Mouse (Mus musculus) lung, embryonic 15.5 days (tissue): ENCODE data around the gene Mrpl23. TPM values are rescaled to one million over a fixed set of nuclear protein-coding genes. Genes with fewer than 3 reads are reported as not detected.

ENCODE experiments used
- ATAC-seq: fragments of 200-750 bp; cut with Nextera tagmentation; 2 replicates; pipeline ENCODE4 v1.8.0; 2017; ENCODE audit warnings: moderate number of reproducible peaks, borderline replicate concordance; ENCODE audit not compliant: low FRiP score, low TSS enrichment; ENCODE audit errors: extremely low read depth
- H3K27ac ChIP-seq: fragments of 300-500 bp; sonication (generic); 2 replicates; pipeline ENCODE4 v1.5.1; 2015; ENCODE audit warnings: moderate library complexity, mild to moderate bottlenecking, inconsistent platforms
- H3K27me3 ChIP-seq: fragments of 300-500 bp; sonication (generic); 2 replicates; pipeline ENCODE4 v1.6.1; 2015; ENCODE audit warnings: inconsistent platforms
- H3K36me3 ChIP-seq: fragments of 300-500 bp; sonication (generic); 2 replicates; pipeline ENCODE4 v1.6.1; 2015; ENCODE audit warnings: inconsistent platforms
- H3K4me1 ChIP-seq: fragments of 300-500 bp; sonication (generic); 2 replicates; pipeline ENCODE4 v1.6.1; 2015; ENCODE audit warnings: inconsistent platforms
- H3K4me2 ChIP-seq: fragments of 300-500 bp; sonication (generic); 2 replicates; pipeline ENCODE4 v1.6.1; 2015; ENCODE audit warnings: inconsistent platforms, mild to moderate bottlenecking, moderate library complexity
- H3K4me3 ChIP-seq: fragments of 300-500 bp; sonication (generic); 2 replicates; pipeline ENCODE4 v1.5.1; 2015; ENCODE audit warnings: mild to moderate bottlenecking, inconsistent platforms
- H3K9ac ChIP-seq: fragments of 300-500 bp; sonication (generic); 2 replicates; pipeline ENCODE4 v1.6.1; 2015; ENCODE audit warnings: inconsistent platforms
- H3K9me3 ChIP-seq: fragments of 300-500 bp; sonication (generic); 2 replicates; pipeline ENCODE4 v1.6.1; 2016; ENCODE audit warnings: inconsistent platforms
- WGBS: fragments of 180-500 bp; shearing (Covaris S2); methylation state at CpG from one replicate; pipeline ENCODE4 v1.1.7; 2015; 5-methylcytosine and 5-hydroxymethylcytosine counted together
- polyA plus RNA-seq: library from polyadenylated mRNA; unstranded; fragments of >200 nt; fragmentation: Nextera tagmentation; extraction: Ambion mirVana; gene quantifications from 2 replicates; pipeline ENCODE4 v1.2.1, GENCODE M21; 2015

The Mrpl23 gene
- polyA plus RNA-seq, 1 experiment from 2014 or later: 22.8 TPM

- H3K27ac ChIP-seq: peak overlapping the region; percentile 86
- 33% methylated on average over 8 of the region's 8 CpGs for WGBS
- H3K36me3 ChIP-seq: peaks cover 7% of the 10 kb centered on the region; the same call in 1 of the 2 replicates
- no peak overlapping the region for H3K4me2 ChIP-seq
- H3K9ac ChIP-seq: no peak overlapping the region
- no peaks in the 10 kb centered on the region for H3K9me3 ChIP-seq
- ATAC-seq: no peak
- H3K27me3 ChIP-seq: no peaks in the 10 kb centered on the region
- H3K4me1 ChIP-seq: peaks cover 60% of the 10 kb centered on the region
- no peak overlapping the region for H3K4me3 ChIP-seq
Observed at GRCm38 (mm10) chr7:142539828-142540227, 7.3 kb downstream of the Mrpl23 start.

- Histone ChIP-seq H3K36me3 (peaks cover 4% of the 10 kb centered on the region; the same call in 1 of the 2 replicates), H3K4me3 (no peak overlapping the region), H3K27ac (peak overlapping the region; percentile 26), H3K9ac (no peak overlapping the region), H3K27me3 (no peaks in the 10 kb centered on the region), H3K4me1 (peaks cover 53% of the 10 kb centered on the region), H3K9me3 (no peaks in the 10 kb centered on the region), H3K4me2 (peak overlapping the region; percentile 9; the same call in 1 of the 2 replicates)
- ATAC-seq: peak; percentile 39; the same call in 1 of the 2 replicates
- WGBS: 11% methylated on average over 11 of the region's 11 CpGs
Observed at GRCm38 (mm10) chr7:142542771-142543303, 10.4 kb downstream of the Mrpl23 start.

- no peak for ATAC-seq
- WGBS: 80% methylated on average over 7 of the region's 7 CpGs
Observed at GRCm38 (mm10) chr7:142545967-142546366, 13.5 kb downstream of the Mrpl23 start.

GRCm38 (mm10) chr7:142547874-142548273, 15.4 kb downstream of the Mrpl23 start:
- Histone ChIP-seq H3K4me3 (no peak overlapping the region), H3K27ac (peak overlapping the region; percentile 34; the same call in 1 of the 2 replicates), H3K9ac (no peak overlapping the region), H3K27me3 (no peaks in the 10 kb centered on the region), H3K36me3 (no peaks in the 10 kb centered on the region), H3K4me1 (peaks cover 33% of the 10 kb centered on the region), H3K9me3 (no peaks in the 10 kb centered on the region), H3K4me2 (no peak overlapping the region)
- WGBS: 24% methylated on average over 2 of the region's 2 CpGs
- ATAC-seq: no peak

More at GRCm38 (mm10) chr7:142545967-142546366, 13.5 kb downstream of the Mrpl23 start:
- Histone ChIP-seq H3K27me3 (no peaks in the 10 kb centered on the region), H3K4me2 (no peak overlapping the region), H3K4me3 (no peak overlapping the region), H3K27ac (no peak overlapping the region), H3K4me1 (peaks cover 37% of the 10 kb centered on the region), H3K9ac (no peak overlapping the region), H3K9me3 (no peaks in the 10 kb centered on the region), H3K36me3 (0 out of 2 replicates have a peak, but pooled peaks cover under 1% of the 10 kb centered on the region)

- H3K36me3 ChIP-seq: no peaks in the 10 kb centered on the region
- peaks cover 35% of the 10 kb centered on the region for H3K4me1 ChIP-seq
- H3K4me3 ChIP-seq: no peak overlapping the region
- no peak overlapping the region for H3K9ac ChIP-seq
- WGBS: 44% methylated on average over 6 of the region's 6 CpGs
- no peaks in the 10 kb centered on the region for H3K9me3 ChIP-seq
- no peak overlapping the region for H3K4me2 ChIP-seq
- no peak for ATAC-seq
- no peak overlapping the region for H3K27ac ChIP-seq
- no peaks in the 10 kb centered on the region for H3K27me3 ChIP-seq
Observed at GRCm38 (mm10) chr7:142548706-142549105, 16.2 kb downstream of the Mrpl23 start.

GRCm38 (mm10) chr7:142549941-142550763, 17.7 kb downstream of the Mrpl23 start:
- ATAC-seq: no peak
- no peaks in the 10 kb centered on the region for H3K27me3 ChIP-seq
- no peaks in the 10 kb centered on the region for H3K9me3 ChIP-seq
- no peak overlapping the region for H3K4me2 ChIP-seq
- H3K9ac ChIP-seq: no peak overlapping the region
- 80% methylated on average over 10 of the region's 10 CpGs for WGBS
- H3K4me3 ChIP-seq: no peak overlapping the region
- H3K4me1 ChIP-seq: peaks cover 49% of the 10 kb centered on the region
- H3K27ac ChIP-seq: no peak overlapping the region
- H3K36me3 ChIP-seq: no peaks in the 10 kb centered on the region

- H3K4me2 ChIP-seq: no peak overlapping the region
- no peak for ATAC-seq
- H3K9me3 ChIP-seq: no peaks in the 10 kb centered on the region
- no peak overlapping the region for H3K4me3 ChIP-seq
- no peak overlapping the region for H3K27ac ChIP-seq
- H3K27me3 ChIP-seq: no peaks in the 10 kb centered on the region
- no peak overlapping the region for H3K9ac ChIP-seq
- H3K4me1 ChIP-seq: peaks cover 55% of the 10 kb centered on the region
- 70% methylated on average over 14 of the region's 14 CpGs for WGBS
- no peaks in the 10 kb centered on the region for H3K36me3 ChIP-seq
Observed at GRCm38 (mm10) chr7:142550935-142551373, 18.5 kb downstream of the Mrpl23 start.

GRCm38 (mm10) chr7:142551691-142552090, 19.2 kb downstream of the Mrpl23 start:
- Histone ChIP-seq H3K27ac (0 out of 2 replicates have a peak overlapping the region, but pooled peaks have one; percentile 95), H3K36me3 (no peaks in the 10 kb centered on the region), H3K4me3 (no peak overlapping the region), H3K9ac (no peak overlapping the region), H3K4me2 (no peak overlapping the region), H3K4me1 (peaks cover 55% of the 10 kb centered on the region), H3K27me3 (no peaks in the 10 kb centered on the region), H3K9me3 (no peaks in the 10 kb centered on the region)
- 93% methylated on average over 5 of the region's 5 CpGs for WGBS
- ATAC-seq: no peak

- ATAC-seq: peak; percentile 70
- Histone ChIP-seq H3K27ac (peak overlapping the region; percentile 95), H3K9ac (no peak overlapping the region), H3K36me3 (no peaks in the 10 kb centered on the region), H3K4me3 (no peak overlapping the region), H3K4me2 (no peak overlapping the region), H3K27me3 (no peaks in the 10 kb centered on the region), H3K4me1 (peaks cover 50% of the 10 kb centered on the region), H3K9me3 (no peaks in the 10 kb centered on the region)
- 18% methylated on average over 13 of the region's 13 CpGs for WGBS
Observed at GRCm38 (mm10) chr7:142552591-142553416, 20.3 kb downstream of the Mrpl23 start.

- Histone ChIP-seq H3K4me3 (no peak overlapping the region), H3K9me3 (no peaks in the 10 kb centered on the region), H3K4me2 (no peak overlapping the region), H3K36me3 (no peaks in the 10 kb centered on the region), H3K27me3 (no peaks in the 10 kb centered on the region), H3K27ac (peak overlapping the region; percentile 95), H3K4me1 (peaks cover 41% of the 10 kb centered on the region), H3K9ac (0 out of 2 replicates have a peak overlapping the region, but pooled peaks have one; percentile 14)
- peak; percentile 20; the same call in 1 of the 2 replicates for ATAC-seq
- WGBS: 25% methylated on average over 11 of the region's 11 CpGs
Observed at GRCm38 (mm10) chr7:142553417-142554335, 21.2 kb downstream of the Mrpl23 start.
